Mouse (Mus musculus) embryonic fibroblast, embryonic 13.5 days (primary cell): ENCODE results near the gene Gm10322. TPM values are rescaled to one million over a fixed set of nuclear protein-coding genes. Genes with fewer than 3 reads are reported as not detected.

Experiments
- H3K27ac ChIP-seq: 2 replicates; pipeline ENCODE4 v1.5.1; 2012; ENCODE audit warnings: low read length, control low read depth, inconsistent platforms; ENCODE audit not compliant: insufficient read depth
- H3K4me1 ChIP-seq: 2 replicates; pipeline ENCODE4 v1.6.1; 2011; ENCODE audit warnings: low read length; ENCODE audit not compliant: control insufficient read depth, insufficient read depth
- H3K4me3 ChIP-seq: 2 replicates; pipeline ENCODE4 v1.5.1; 2011; ENCODE audit warnings: mild to moderate bottlenecking, control low read depth, low read length; ENCODE audit not compliant: insufficient read depth
- CTCF ChIP-seq: IDR thresholded peaks from 2 replicates; pipeline ENCODE4 v1.5.1; 2011; ENCODE audit warnings: mild to moderate bottlenecking, control low read depth, low read length, moderate library complexity, borderline replicate concordance; ENCODE audit not compliant: insufficient read depth
- POLR2A ChIP-seq: IDR thresholded peaks from 2 replicates; pipeline ENCODE4 v1.6.1; 2011; ENCODE audit warnings: low read depth, mild to moderate bottlenecking, control low read depth, low read length, moderate library complexity
- polyA plus RNA-seq: library from polyadenylated mRNA; stranded (reverse); fragments of >200 nt; gene quantifications from 2 replicates; pipeline ENCODE4 v1.2.4, GENCODE M21; 2011; ENCODE audit warnings: low read depth; ENCODE audit not compliant: missing spikeins, insufficient read length

Gm10322 gene
- polyA plus RNA-seq, 1 experiment = not detected

DNA sequence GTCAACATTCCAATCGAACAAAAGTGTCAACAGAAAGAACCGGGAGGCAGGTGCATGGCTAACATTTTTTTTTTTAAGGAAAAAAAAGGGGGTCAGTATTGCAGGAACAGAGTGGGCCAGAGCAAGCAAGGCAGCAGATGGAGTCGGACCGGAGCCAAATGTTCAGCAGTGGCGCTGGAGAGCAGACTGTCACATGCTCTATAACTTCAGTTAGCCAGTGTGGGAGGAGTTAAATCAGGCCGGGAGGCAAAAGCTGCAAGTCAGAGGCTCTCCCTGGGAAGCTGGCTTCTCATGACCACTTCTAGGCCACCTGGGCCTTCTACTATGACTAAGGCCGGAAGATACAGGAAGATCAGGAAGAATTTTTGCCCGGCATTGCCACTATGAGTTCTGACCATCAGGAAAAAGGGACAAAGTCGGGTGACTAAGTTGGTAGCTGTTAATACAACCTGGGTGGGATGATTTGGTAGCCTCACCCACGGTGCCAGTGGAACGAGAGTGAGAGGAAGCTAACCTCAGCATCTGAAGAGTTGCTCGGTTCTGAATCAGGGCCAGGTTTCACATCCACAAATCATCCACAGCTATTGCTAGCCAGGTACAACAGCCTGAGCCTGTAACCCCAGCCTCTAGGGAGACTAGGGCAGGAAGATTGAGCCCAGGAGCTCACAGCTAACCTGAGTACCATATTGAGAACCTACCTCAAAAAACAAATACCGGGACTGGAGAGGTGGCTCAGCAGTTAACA is 21.9 kb upstream of the Gm10322 start:
- Histone ChIP-seq H3K4me1 (no peaks in the 10 kb centered on the region), H3K27ac (no peak overlapping the region), H3K4me3 (no peak overlapping the region)
- no peak for TF ChIP-seq POLR2A
- no peak for TF ChIP-seq CTCF

DNA sequence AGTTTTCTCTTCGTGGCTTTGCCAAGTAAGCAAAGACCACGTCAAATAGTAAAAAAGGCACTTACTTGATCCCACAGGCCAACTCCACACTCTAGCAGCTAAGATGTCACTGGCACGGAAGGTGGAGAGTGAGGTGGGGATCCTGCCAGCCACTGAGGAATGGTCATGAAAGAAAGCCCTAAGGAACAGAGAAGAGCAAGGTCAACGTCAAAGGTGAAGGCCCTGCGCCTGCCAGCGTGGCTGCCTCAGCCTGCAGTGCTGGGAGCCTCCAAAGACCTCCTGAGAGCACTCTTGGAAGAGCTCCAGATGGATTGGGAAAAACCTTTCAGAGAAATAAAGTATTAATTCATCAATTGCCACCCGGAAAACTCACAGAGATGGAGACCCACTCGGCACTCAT is 15.3 kb upstream of the Gm10322 start:
- no peaks in the 10 kb centered on the region for H3K4me1 ChIP-seq
- H3K27ac ChIP-seq = no peak overlapping the region
- no peak for TF ChIP-seq POLR2A
- TF ChIP-seq CTCF = no peak
- no peak overlapping the region for H3K4me3 ChIP-seq

DNA sequence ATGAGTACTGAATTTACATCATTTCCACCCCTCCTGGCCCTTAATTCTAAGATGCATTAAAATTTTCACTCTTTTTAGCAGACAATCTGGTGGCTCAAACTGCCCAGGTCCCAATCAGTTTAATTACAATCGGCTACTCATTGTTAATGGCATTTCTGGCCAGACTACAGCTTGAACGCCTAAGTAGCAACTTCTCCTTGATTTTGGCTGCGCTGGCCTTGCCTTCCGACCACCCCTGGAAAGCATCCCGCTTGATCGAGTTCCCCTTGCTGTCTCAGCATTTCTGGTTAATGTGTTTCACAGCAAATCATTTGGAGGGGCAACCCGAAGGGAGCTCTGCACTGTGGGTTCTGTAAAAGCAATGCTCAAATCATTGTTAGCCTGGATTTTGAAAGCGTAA is 13.8 kb upstream of the Gm10322 start:
- no peak overlapping the region for H3K27ac ChIP-seq
- no peaks in the 10 kb centered on the region for H3K4me1 ChIP-seq
- H3K4me3 ChIP-seq = no peak overlapping the region
- no peak for TF ChIP-seq POLR2A
- no peak for TF ChIP-seq CTCF

DNA sequence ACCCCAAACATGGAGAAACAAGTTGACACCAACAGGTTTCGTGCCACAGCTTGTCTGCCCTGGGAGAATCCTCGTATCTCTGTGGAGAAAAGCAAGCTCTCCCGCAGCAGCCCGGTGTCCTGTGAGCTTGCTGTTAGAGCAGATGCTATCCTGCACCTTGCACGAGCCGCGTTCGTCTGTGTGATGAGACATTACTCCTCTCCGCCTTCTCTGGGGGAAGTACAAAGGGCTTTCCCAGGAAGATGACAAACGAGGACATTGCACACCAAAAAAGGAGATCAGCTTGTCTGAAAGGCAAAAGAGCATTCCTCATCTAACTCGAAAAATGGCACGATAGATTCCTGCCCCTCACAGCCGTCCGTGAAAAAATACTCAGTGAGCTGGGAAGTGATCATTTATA is 13.0 kb upstream of the Gm10322 start:
- Histone ChIP-seq H3K27ac (no peak overlapping the region), H3K4me3 (no peak overlapping the region), H3K4me1 (no peaks in the 10 kb centered on the region)
- no peak for TF ChIP-seq POLR2A

DNA sequence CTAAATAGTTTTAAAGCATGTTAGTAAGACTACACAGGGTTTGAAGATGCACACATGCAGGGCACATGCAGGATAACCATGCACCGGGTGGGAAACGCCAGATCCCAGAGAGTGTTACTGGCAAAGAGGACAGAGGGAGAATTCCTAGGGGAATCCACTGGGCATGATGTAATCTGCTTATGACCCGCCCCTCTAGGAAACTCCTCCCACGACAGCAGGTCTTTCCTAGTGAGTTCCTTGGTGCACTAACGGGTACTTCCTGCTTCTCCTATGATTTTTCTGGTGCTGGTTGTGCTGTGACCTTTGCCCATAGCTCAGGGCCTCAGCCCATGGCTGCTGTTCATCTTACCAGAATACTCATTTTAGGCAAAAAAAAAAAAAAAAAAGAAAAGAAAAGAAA is 12.0 kb upstream of the Gm10322 start:
- H3K27ac ChIP-seq = no peak overlapping the region
- no peaks in the 10 kb centered on the region for H3K4me1 ChIP-seq
- H3K4me3 ChIP-seq = no peak overlapping the region
- TF ChIP-seq CTCF (no peak), POLR2A (no peak)

DNA sequence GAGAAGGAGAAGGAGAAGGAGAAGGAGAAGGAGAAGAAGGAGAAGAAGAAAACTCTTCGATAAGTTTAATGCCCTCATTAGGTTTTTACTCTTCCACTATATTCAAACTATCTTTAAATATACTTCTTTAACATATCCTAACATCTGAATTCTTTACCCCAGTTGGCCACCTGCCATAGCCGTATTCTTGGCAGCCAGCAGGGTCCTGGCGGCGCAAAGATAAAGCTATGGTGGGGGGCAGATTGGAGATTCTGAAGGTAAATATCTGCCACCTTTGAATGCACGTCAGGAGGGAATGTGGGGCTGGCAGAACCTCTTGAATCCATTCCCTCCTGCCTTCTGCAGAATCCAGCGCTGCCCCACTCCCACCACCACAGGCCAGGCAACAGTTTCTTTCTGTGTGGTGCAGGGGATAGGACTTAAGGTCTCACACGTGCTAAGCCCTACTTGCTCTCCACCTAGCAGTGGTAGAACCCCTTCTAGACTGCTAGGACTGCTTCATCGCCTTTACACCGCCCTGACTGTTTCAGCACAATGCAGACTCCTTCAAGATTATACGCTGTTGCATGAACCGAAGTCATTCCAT is 10.9 kb upstream of the Gm10322 start:
- H3K4me3 ChIP-seq = no peak overlapping the region
- H3K4me1 ChIP-seq = no peaks in the 10 kb centered on the region
- no peak for TF ChIP-seq CTCF
- TF ChIP-seq POLR2A = no peak
- H3K27ac ChIP-seq = no peak overlapping the region

DNA sequence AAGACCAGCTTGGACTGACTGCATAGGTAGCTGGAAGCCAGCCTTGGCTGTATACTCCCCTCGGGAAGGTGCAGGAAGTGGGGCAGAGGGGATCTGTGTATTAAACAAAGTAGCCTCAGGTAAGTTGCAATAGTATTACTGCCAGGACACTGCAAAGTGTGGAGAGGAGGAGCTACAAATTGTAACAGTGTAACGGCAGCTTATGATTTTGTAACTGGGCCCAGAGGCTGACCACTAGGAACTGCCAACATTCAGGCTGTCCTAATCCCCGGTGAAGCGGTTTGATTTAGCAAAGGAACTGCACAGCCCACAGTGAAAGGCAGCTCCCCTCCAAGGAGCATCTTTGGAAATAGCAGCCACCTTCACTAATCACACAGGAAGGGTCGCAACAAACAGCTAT is 2.6 kb upstream of the Gm10322 start:
- Histone ChIP-seq H3K4me1 (peaks cover 3% of the 10 kb centered on the region), H3K27ac (no peak overlapping the region), H3K4me3 (no peak overlapping the region)
- TF ChIP-seq CTCF (no peak), POLR2A (no peak)

DNA sequence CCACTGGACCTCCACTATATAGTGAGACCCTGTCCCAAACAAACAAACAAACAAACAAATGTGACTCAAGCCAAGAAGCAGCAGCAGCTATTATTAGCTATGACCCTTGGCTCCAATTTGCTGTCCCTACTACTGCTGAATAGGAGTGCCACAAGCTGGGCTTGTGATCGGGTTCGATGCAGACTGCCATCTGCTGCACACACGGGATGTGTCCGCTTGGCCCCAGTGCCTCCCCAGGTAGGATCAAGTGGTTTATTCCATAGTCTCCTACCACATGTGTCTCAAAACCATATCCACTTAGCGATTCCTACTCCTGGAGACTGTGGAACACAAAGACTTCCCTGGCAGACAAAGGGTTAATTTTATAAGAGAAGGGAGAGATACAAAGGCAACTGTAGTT is 1.7 kb upstream of the Gm10322 start:
- Histone ChIP-seq H3K27ac (no peak overlapping the region), H3K4me3 (no peak overlapping the region; the same call in 1 of the 2 replicates), H3K4me1 (peaks cover 3% of the 10 kb centered on the region)
- no peak for TF ChIP-seq POLR2A
- no peak for TF ChIP-seq CTCF

DNA sequence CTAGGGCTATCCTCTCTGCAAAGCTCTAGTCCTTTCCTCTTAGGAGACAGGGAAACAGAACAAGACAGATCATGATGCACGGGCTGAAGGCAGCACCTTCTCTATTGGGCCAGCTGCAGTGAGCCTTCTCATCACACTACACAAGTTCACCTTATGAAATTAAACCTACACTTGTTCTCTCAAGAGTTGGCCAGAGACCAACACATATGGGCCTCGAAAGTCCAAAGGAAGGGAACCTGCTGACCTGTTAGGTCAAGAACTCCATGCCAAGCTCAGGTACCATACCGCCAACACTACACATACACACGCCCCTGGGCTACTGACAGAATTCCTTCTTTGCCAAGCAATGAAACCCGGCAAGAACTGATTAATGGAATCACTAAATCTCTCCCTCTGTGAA is 452 bp upstream of the Gm10322 start:
- H3K27ac ChIP-seq = no peak overlapping the region
- TF ChIP-seq CTCF (no peak), POLR2A (no peak)
- H3K4me3 ChIP-seq = peak overlapping the region; percentile 82
- H3K4me1 ChIP-seq = peaks cover 3% of the 10 kb centered on the region

DNA sequence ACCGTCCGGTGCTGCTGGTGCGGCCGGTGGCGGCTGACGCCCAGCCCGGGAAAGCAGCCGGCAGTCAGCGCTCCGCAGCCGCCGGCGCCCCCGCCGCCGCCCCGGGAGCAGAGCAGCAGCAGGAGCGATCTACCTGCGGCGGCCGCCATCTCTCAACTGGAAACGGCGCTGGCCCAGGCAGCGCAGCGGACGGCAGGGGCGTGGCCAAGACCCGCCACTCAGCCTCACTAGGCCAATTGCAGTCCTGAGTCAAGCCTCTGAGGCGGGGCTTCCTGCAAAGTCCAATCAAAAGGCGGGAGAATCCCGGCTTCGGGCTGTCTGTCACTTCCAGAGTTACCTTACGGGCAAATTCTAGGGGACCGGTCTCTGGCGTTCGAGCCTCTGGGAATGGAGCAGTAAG is 659 bp downstream of the Gm10322 start, which contains the start of gene Mcu:
TSS of gene Mcu (minus strand) at position 171 of the 400 bp plus-strand sequence.
- Histone ChIP-seq H3K4me1 (peaks cover 3% of the 10 kb centered on the region), H3K27ac (peak within 1 kb of the TSS; percentile 15; the same call in 1 of the 2 replicates), H3K4me3 (peak within 1 kb of the TSS; percentile 82)
- TF ChIP-seq CTCF (no peak), POLR2A (peak; percentile 74)
